Mouse (Mus musculus) MEL (cell line): Measurements from ENCODE around the gene Map3k1.

Experiments
- BHLHE40 ChIP-seq: IDR thresholded peaks from 2 replicates; pipeline ENCODE4 v1.6.1; 2012; ENCODE audit warnings: low read depth, mild to moderate bottlenecking, inconsistent platforms, low read length, improper control_type of control experiment, borderline replicate concordance
- CHD2 ChIP-seq: IDR thresholded peaks from 2 replicates; pipeline ENCODE4 v1.6.1; 2011; ENCODE audit warnings: low read length, improper control_type of control experiment
- CTCF ChIP-seq, 3 experiments: IDR thresholded peaks in 2 of 3; conservative IDR thresholded peaks in 1 of 3; 2 replicates each; pipeline ENCODE4 v1.5.1; 2011 to 2012; ENCODE audit warnings: low read length in 3 of 3, low read depth in 2 of 3, mild to moderate bottlenecking in 2 of 3, improper control_type of control experiment in 1 of 3, inconsistent platforms in 1 of 3, mixed read lengths in 1 of 3, moderate library complexity in 1 of 3; ENCODE audit not compliant: control insufficient read depth in 1 of 3, insufficient read depth in 1 of 3, poor library complexity in 1 of 3, severe bottlenecking in 1 of 3
- EP300 ChIP-seq, 2 experiments: IDR thresholded peaks; 2 replicates each; pipeline ENCODE4 v1.6.1; 2011; ENCODE audit warnings: improper control_type of control experiment in 2 of 2, low read length in 2 of 2, low read depth in 1 of 2, mild to moderate bottlenecking in 1 of 2
- JUND ChIP-seq: IDR thresholded peaks from 2 replicates; pipeline ENCODE4 v1.6.1; 2011; ENCODE audit warnings: low read depth, mild to moderate bottlenecking, improper control_type of control experiment, low read length
- MAFK ChIP-seq: IDR thresholded peaks from 2 replicates; pipeline ENCODE4 v1.6.1; 2011; ENCODE audit warnings: low read depth, mild to moderate bottlenecking, low read length, improper control_type of control experiment, borderline replicate concordance
- MEF2A ChIP-seq: IDR thresholded peaks from 2 replicates; pipeline ENCODE4 v1.6.1; 2014; ENCODE audit warnings: low read depth, mild to moderate bottlenecking, inconsistent platforms, low read length, improper control_type of control experiment; ENCODE audit not compliant: poor library complexity, insufficient replicate concordance, severe bottlenecking; ENCODE audit errors: extremely low read depth
- POLR2A ChIP-seq, 2 experiments: IDR thresholded peaks; 2 replicates each; pipeline ENCODE4 v1.6.1; 2011 to 2012; ENCODE audit warnings: low read length in 2 of 2, mild to moderate bottlenecking in 2 of 2, control low read depth in 1 of 2, improper control_type of control experiment in 1 of 2, low read depth in 1 of 2, moderate library complexity in 1 of 2; ENCODE audit not compliant: control insufficient read depth in 1 of 2, insufficient read depth in 1 of 2, poor library complexity in 1 of 2
- POLR2AphosphoS2 ChIP-seq: IDR thresholded peaks from 2 replicates; pipeline ENCODE4 v1.6.1; 2011; ENCODE audit warnings: low read length, improper control_type of control experiment
- POLR2AphosphoS5 ChIP-seq: IDR thresholded peaks from 2 replicates; pipeline ENCODE4 v1.6.1; 2012; ENCODE audit warnings: low read depth, borderline replicate concordance, mild to moderate bottlenecking, inconsistent platforms, low read length, moderate library complexity, mixed read lengths
- SIN3A ChIP-seq: IDR thresholded peaks from 2 replicates; pipeline ENCODE4 v1.6.1; 2012; ENCODE audit warnings: low read length, improper control_type of control experiment, inconsistent platforms
- TAL1 ChIP-seq: IDR thresholded peaks from 2 replicates; pipeline ENCODE4 v1.6.1; 2012; ENCODE audit warnings: mild to moderate bottlenecking, inconsistent platforms, low read length, moderate library complexity, mixed read lengths
- ZNF384 ChIP-seq: IDR thresholded peaks from 2 replicates; pipeline ENCODE4 v1.6.1; 2012; ENCODE audit warnings: low read depth, mild to moderate bottlenecking, inconsistent platforms, low read length, improper control_type of control experiment

- no peak for TF ChIP-seq TAL1
- no peak for TF ChIP-seq MAFK
- no peak for TF ChIP-seq SIN3A
- no peak for TF ChIP-seq JUND
- no peak for TF ChIP-seq CHD2
- TF ChIP-seq CTCF (IDR thresholded peaks at IDR 0.05 in 2 of 3, conservative IDR thresholded peaks at IDR 0.05 in 1 of 3; ENCODE audit: control insufficient read depth in 1 of 3, insufficient read depth in 1 of 3, low read depth in 2 of 3, low read length in 3 of 3, poor library complexity in 1 of 3, severe bottlenecking in 1 of 3) = no peak
- no peak for TF ChIP-seq POLR2AphosphoS2
- no peak for TF ChIP-seq POLR2AphosphoS5
- TF ChIP-seq POLR2A (IDR thresholded peaks at IDR 0.05; ENCODE audit: control insufficient read depth in 1 of 2, insufficient read depth in 1 of 2, low read depth in 1 of 2, low read length in 2 of 2, poor library complexity in 1 of 2) = no peak
- no peak for TF ChIP-seq EP300 (IDR thresholded peaks at IDR 0.05; ENCODE audit: low read depth in 1 of 2, low read length in 2 of 2)
- no peak for TF ChIP-seq ZNF384
- no peak for TF ChIP-seq MEF2A
- no peak for TF ChIP-seq BHLHE40
Observed at GRCm38 (mm10) chr13:111719726-111720125, 89.1 kb downstream of the Map3k1 start.
